In the genomic region with DNA sequence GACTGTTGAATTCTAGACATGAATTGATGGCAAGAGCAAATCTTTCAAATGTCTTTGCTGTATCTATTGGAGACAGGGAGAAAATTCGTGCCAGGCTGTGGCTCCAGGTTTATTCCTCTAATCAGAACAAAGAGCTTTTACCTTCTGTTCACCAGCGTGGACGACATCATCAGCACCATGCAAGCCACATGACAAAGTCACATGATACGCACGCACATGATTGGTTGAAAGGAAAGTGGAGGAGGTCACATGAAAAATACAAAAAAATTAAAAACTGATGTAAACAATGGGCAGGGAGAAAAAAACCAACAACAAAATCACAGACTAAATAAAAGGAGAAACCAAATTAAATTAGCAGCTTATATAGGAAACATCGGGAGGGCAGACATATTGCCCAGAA, we compare ENCODE assay signal across 18 mouse cellular contexts. TPM values are rescaled to one million over a fixed set of nuclear protein-coding genes. Genes with fewer than 3 reads are reported as not detected.
DNase-seq lines count a peak whose midpoint lies in the region; TF ChIP-seq lines count a peak whose summit lies in the region.
"Had no signal": no experiment of that assay in that cellular context is flagged by ENCODE, and none has a peak within 500 bp of the region (broad histone marks: within the 10 kb centered on the region; RNA-seq: fewer than 3 reads in every experiment).

No protein-coding gene starts in this region.

- peak; percentile 40 for DNase-seq in CH12.LX (ENCODE audit: extremely low read depth)
- no peak for DNase-seq in testis, postnatal 14 days (ENCODE audit: low spot score)
- DNase-seq: adrenal gland, adult 2 months; adrenal gland, adult 8-10 months; adrenal gland, postnatal 10 days; adrenal gland, postnatal 14 days; adrenal gland, postnatal 25 days; adrenal gland, postnatal 36 days; B cell, adult 2 months; cerebellum, adult 11 months; cerebellum, adult 11-12 months; cerebellum, adult 18-20 months; cerebellum, adult 2 months; cerebellum, adult 8-10 months had no signal

- TF ChIP-seq EP300 in CH12.LX (IDR thresholded peaks at IDR 0.05; ENCODE audit: low read length) = no peak

- dilution Hi-C loops in CH12.LX (cut with MboI; ENCODE audit: extremely low pct_ligation_motif_present, extremely low pct_unique_long_range_greater_than_20kb, low sequenced_read_pairs) = no loop called here

- H3K4me2 ChIP-seq in CH12.LX (ENCODE audit: insufficient read depth, low read depth, poor library complexity, severe bottlenecking) = peak overlapping the region; percentile 97

- H3K27ac ChIP-seq in CH12.LX (ENCODE audit: insufficient read depth, low read depth) = peak overlapping the region; percentile 90

- H3K9me3 ChIP-seq in CH12.LX (replicated peaks; ENCODE audit: low read length) = no peaks in the 10 kb centered on the region

- no peaks in the 10 kb centered on the region for H3K79me2 ChIP-seq in CH12.LX (replicated peaks; ENCODE audit: control insufficient read depth, extremely low read depth, insufficient read depth, poor library complexity, severe bottlenecking)

- peaks cover 21 to 53% of the 10 kb centered on the region in 2 experiments for H3K4me1 ChIP-seq in CH12.LX (ENCODE audit: control insufficient read depth in 1 of 2, insufficient read depth in 2 of 2)

- no peak for TF ChIP-seq POLR2A in CH12.LX (IDR thresholded peaks at IDR 0.05; ENCODE audit: low read depth, low read length)

- no peak for TF ChIP-seq RAD21 in CH12.LX (IDR thresholded peaks at IDR 0.05; ENCODE audit: low read depth, low read length)

- peak overlapping the region in 1 of 3 experiments; percentile 42 for H3K4me3 ChIP-seq in CH12.LX (replicated peaks in 1 of 3; ENCODE audit: low read depth in 2 of 3, low read length in 2 of 3, poor library complexity in 1 of 3)

- H3K9ac ChIP-seq in CH12.LX (ENCODE audit: insufficient read depth, low read depth) = peak overlapping the region; percentile 30

- peaks cover 2% of the 10 kb centered on the region for H3K27me3 ChIP-seq in CH12.LX (replicated peaks)
- H3K27me3 ChIP-seq: Patski had no signal

- in situ Hi-C loops in CH12.LX (cut with MboI; ENCODE audit: low pct_ligation_motif_present, low pct_unique_long_range_greater_than_20kb, low sequenced_read_pairs) = loop anchor here (25.0 kb wide), 1 partner anchor 1005 kb away; a partner anchor contains a TSS

- TF ChIP-seq CTCF in CH12.LX (conservative IDR thresholded peaks at IDR 0.05 in 1 of 2, IDR thresholded peaks at IDR 0.05 in 1 of 2; ENCODE audit: low read depth in 2 of 2, low read length in 2 of 2) = no peak

- no peaks in the 10 kb centered on the region for H3K36me3 ChIP-seq in CH12.LX (replicated peaks in 1 of 2; ENCODE audit: control insufficient read depth in 1 of 2, insufficient read depth in 1 of 2, low read length in 1 of 2)
- H3K36me3 ChIP-seq: G1E had no signal

TF ChIP-seq in CH12.LX, 34 proteins besides CTCF, POLR2A, EP300 and RAD21:
- TF ChIP-seq IRF4 (IDR thresholded peaks at IDR 0.05; ENCODE audit: low read depth, low read length) (no peak), USF2 (conservative IDR thresholded peaks at IDR 0.05; ENCODE audit: low read depth, low read length) (peak; percentile 83), MAX (IDR thresholded peaks at IDR 0.05; ENCODE audit: low read length) (0 out of 2 replicates have a peak, but pooled peaks have one; percentile 52), ZNF384 (IDR thresholded peaks at IDR 0.05; ENCODE audit: low read depth, low read length) (no peak; the same call in 1 of the 2 replicates), USF1 (IDR thresholded peaks at IDR 0.05; ENCODE audit: low read depth, low read length) (peak; percentile 78), BHLHE40 (IDR thresholded peaks at IDR 0.05; ENCODE audit: low read depth, low read length) (peak; percentile 41; the same call in 1 of the 2 replicates)

RNA-seq across cellular contexts. Expression of a gene that starts 45.8 kb away (rescaled TPM):
- 0.50 and 0.59 TPM in 2 replicates for total RNA-seq in CH12.LX (2012; rRNA removed)
- total RNA-seq in CH12.LX (2014; rRNA removed) = 0.67 and 0.68 TPM in 2 replicates
- 0.44 and 0.68 TPM in 2 replicates for polyA plus RNA-seq in CH12.LX (2012; ENCODE audit: insufficient read length, low read depth)
- polyA plus RNA-seq: activated CD4-positive, CD25-positive, alpha-beta regulatory T cell, adult 4 months; CD4-positive, CD25-positive, alpha-beta regulatory T cell, adult 4 months; G1E had no signal
